Mouse (Mus musculus) liver, postnatal 0 days (tissue): ENCODE measurements around the gene Gm49405. TPM values are rescaled to one million over a fixed set of nuclear protein-coding genes. Genes with fewer than 3 reads are reported as not detected.
"Not testable (repeated sequence)": the region's sequence is repeated elsewhere in the genome, so short reads cannot be mapped to it uniquely, and the experiment has no call there.

Source experiments
- ATAC-seq: fragments of 200-750 bp; cut with Nextera tagmentation; 2 replicates; pipeline ENCODE4 v1.8.0; 2017; ENCODE audit warnings: mild to moderate bottlenecking, moderate library complexity
- DNase-seq: peaks from one replicate; pipeline ENCODE4 v3.0.0-alpha.2; 2016
- H3K27ac ChIP-seq: fragments of 300-500 bp; sonication (generic); 2 replicates; pipeline ENCODE4 v1.5.1; 2014; ENCODE audit warnings: antibody characterized with exemption, moderate library complexity, mild to moderate bottlenecking, low read depth
- H3K27me3 ChIP-seq: fragments of 300-500 bp; sonication (generic); 2 replicates; pipeline ENCODE4 v1.6.1; 2014; ENCODE audit warnings: low read length, control low read depth, mixed read lengths; ENCODE audit not compliant: insufficient read depth
- H3K36me3 ChIP-seq: fragments of 300-500 bp; sonication (generic); replicated peaks from 2 replicates; pipeline ENCODE4 v1.6.1; 2014; ENCODE audit warnings: mild to moderate bottlenecking, control low read depth, low read length, moderate library complexity, mixed read lengths; ENCODE audit not compliant: insufficient read depth
- H3K4me1 ChIP-seq: fragments of 300-500 bp; sonication (generic); 2 replicates; pipeline ENCODE4 v1.6.1; 2014; ENCODE audit warnings: antibody characterized with exemption, mild to moderate bottlenecking, control low read depth; ENCODE audit not compliant: insufficient read depth
- H3K4me2 ChIP-seq: fragments of 300-500 bp; sonication (generic); 2 replicates; pipeline ENCODE4 v1.6.1; 2014; ENCODE audit warnings: low read depth, mild to moderate bottlenecking, low read length, moderate library complexity, mixed read lengths
- H3K4me3 ChIP-seq: fragments of 300-500 bp; sonication (generic); 2 replicates; pipeline ENCODE4 v1.5.1; 2014; ENCODE audit warnings: low read depth, low read length
- H3K9ac ChIP-seq: fragments of 300-500 bp; sonication (generic); replicated peaks from 2 replicates; pipeline ENCODE4 v1.6.1; 2014; ENCODE audit warnings: mild to moderate bottlenecking, moderate library complexity
- H3K9me3 ChIP-seq: fragments of 300-500 bp; sonication (generic); 2 replicates; pipeline ENCODE4 v1.6.1; 2016; ENCODE audit warnings: mild to moderate bottlenecking, control low read depth, low read length, mixed read lengths
- CTCF ChIP-seq: sonication (generic); IDR thresholded peaks from 2 replicates; pipeline ENCODE4 v1.5.1; 2016; ENCODE audit warnings: antibody characterized with exemption, low read depth
- EP300 ChIP-seq: IDR thresholded peaks from 2 replicates; pipeline ENCODE4 v1.6.1; 2016; ENCODE audit warnings: antibody characterized with exemption, low read depth, mild to moderate bottlenecking
- WGBS: fragments of 180-500 bp; shearing (Covaris S2); extraction: QIAGEN DNeasy Blood & Tissue Kit; methylation state at CpG from one replicate; pipeline ENCODE4 v1.1.7; 2014; ENCODE audit not compliant: insufficient replicate concordance; 5-methylcytosine and 5-hydroxymethylcytosine counted together
- polyA plus RNA-seq: library from polyadenylated mRNA; unstranded; fragments of >200 nt; fragmentation: Nextera tagmentation; extraction: Ambion mirVana; gene quantifications from 2 replicates; pipeline ENCODE4 v1.2.1, GENCODE M21; 2015

The Gm49405 gene
- 0.26 and 0.49 TPM in 2 replicates for polyA plus RNA-seq

DNA sequence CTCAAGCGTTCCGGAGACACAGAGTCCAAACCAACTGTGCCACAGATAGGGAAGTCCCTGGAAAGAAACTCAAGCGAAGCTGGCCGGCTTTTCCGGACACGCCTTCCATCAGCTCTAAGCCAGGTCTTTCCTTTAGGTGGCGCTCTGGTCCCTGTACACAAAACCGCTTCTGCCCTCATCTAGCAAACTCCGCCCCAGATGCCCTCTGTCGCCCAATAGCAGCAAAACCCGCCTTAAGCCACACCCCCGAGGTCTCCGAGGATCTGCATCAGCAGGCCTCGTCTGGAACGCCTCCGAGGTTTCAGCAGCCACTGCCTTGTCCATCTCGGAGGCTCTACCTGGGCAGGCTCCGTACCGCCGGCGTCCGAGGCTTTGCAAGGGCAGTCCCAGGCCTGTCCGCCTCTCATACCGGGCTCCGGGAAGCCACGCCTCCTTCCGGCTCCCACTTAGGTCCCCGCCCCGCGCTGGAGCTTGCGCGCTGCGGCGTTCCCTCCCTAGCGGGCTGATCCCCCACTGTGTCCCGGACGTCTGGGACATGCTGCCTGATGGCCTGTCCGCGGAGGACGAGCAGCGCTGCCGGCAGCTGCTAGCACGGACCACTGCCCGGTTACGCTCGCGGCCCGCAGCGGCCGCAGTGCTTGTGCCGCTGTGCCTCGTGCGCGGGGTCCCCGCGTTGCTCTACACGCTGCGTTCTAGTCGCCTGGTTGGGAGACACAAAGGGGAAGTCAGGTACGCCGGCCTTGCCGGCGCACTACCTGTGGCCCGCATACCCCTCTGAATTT, at the start of gene Gm49405, which contains the start of gene Nudt8:
TSS of gene Gm49405 (plus strand) at position 508 of the 782 bp plus-strand sequence.
TSS of gene Nudt8 (plus strand) at position 462 of the 782 bp plus-strand sequence.
- WGBS: under 1% methylated on average over 64 of the region's 64 CpGs
- H3K4me2 ChIP-seq: peak within 1 kb of the TSS; percentile 100
- TF ChIP-seq CTCF: peak; percentile 93
- TF ChIP-seq EP300: no peak

DNA sequence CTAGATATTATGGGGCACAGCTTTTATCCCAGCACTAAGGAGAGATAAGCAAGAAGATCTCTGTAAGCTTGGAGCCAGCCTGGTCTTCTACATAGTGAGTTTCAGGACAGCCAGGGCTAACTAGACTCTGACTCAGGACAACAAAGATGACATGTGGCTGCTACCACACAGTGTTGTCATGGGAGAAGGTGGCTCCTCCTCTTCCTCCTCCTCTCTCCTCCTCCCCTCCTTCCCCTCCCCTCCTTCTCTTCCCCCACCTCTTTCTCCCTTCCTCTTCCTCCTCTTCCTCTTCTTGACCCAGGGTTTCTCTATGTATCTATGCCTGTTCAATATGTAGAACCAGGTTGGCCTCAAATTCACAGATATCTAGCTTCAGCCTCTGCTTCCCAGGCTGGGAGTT, 49.0 kb upstream of the Gm49405 start:
- H3K9me3 ChIP-seq: no peaks in the 10 kb centered on the region
- H3K27me3 ChIP-seq: no peaks in the 10 kb centered on the region
- no peak overlapping the region; the same call in 1 of the 2 replicates for H3K27ac ChIP-seq
- TF ChIP-seq EP300: no peak
- no peak for TF ChIP-seq CTCF
- no peak overlapping the region for H3K9ac ChIP-seq
- H3K4me3 ChIP-seq: no peak overlapping the region
- no peak for ATAC-seq
- H3K4me2 ChIP-seq: no peak overlapping the region
- H3K4me1 ChIP-seq: no peaks in the 10 kb centered on the region
- H3K36me3 ChIP-seq: peaks cover 24% of the 10 kb centered on the region
- DNase-seq: no peak

More for the DNA sequence above, at the start of gene Gm49405, which contains the start of gene Nudt8:
- no peaks in the 10 kb centered on the region for H3K9me3 ChIP-seq
- peak; percentile 92 for ATAC-seq
- H3K27me3 ChIP-seq: no peaks in the 10 kb centered on the region
- H3K4me1 ChIP-seq: peaks cover 14% of the 10 kb centered on the region
- peak; percentile 97 for DNase-seq
- peak within 1 kb of the TSS; percentile 97 for H3K27ac ChIP-seq
- peak within 1 kb of the TSS; percentile 83 for H3K9ac ChIP-seq
- 0 out of 2 replicates have a peak, but pooled peaks cover 4% of the 10 kb centered on the region for H3K36me3 ChIP-seq
- peak within 1 kb of the TSS; percentile 80 for H3K4me3 ChIP-seq

DNA sequence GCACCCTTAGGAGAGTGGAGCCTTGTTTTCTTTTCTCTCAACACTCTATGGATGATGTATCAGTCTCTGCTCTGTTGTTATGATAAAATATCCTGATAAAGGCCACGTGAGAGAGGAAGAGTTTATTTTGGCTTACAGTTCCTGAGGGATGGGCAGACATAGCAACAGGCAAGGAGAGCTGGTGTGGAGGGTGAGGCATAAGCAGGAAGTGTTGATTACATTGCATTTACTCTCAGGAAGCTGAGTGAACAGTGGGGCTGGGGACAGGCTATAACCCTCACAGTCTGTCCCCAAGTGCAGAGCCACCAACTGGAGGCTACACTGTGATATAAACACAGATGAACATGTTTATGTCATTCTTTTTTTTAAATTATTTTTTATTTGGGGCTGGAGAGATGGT, 48.3 kb upstream of the Gm49405 start:
- 33% methylated on average over 1 of the region's 1 CpGs for WGBS
- Histone ChIP-seq H3K9ac (no peak overlapping the region), H3K27me3 (no peaks in the 10 kb centered on the region), H3K27ac (no peak overlapping the region; the same call in 1 of the 2 replicates), H3K36me3 (peaks cover 21% of the 10 kb centered on the region), H3K9me3 (no peaks in the 10 kb centered on the region), H3K4me3 (no peak overlapping the region), H3K4me1 (no peaks in the 10 kb centered on the region), H3K4me2 (no peak overlapping the region)
- ATAC-seq: no peak
- TF ChIP-seq CTCF (no peak), EP300 (no peak)
- DNase-seq: no peak

DNA sequence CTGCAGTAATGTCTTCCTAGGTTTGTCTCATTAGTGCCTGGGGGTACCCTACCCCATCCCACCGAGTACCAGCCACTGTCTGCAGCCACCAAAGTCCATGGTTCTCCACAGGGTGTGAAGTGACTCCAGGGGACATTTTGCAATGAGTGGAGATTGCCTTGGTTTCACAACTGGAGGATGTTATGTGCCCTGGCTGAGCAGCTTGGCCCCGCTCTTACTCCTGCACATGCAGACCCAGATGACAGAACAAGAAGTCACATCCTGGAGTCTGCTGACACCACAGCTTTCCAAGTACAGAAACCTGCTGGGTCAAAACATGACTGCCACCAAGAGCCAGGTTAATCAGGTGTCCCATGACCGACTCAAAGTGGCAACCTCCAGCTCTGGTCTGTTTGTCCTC, 45.4 kb upstream of the Gm49405 start:
- Histone ChIP-seq H3K9me3 (no peaks in the 10 kb centered on the region), H3K27me3 (no peaks in the 10 kb centered on the region), H3K4me3 (no peak overlapping the region), H3K36me3 (no peaks in the 10 kb centered on the region), H3K4me2 (no peak overlapping the region), H3K27ac (no peak overlapping the region), H3K9ac (no peak overlapping the region), H3K4me1 (no peaks in the 10 kb centered on the region)
- WGBS: 78% methylated on average over 3 of the region's 3 CpGs
- DNase-seq (no peak), ATAC-seq (0 out of 2 replicates have a peak, but pooled peaks have one; percentile 29)
- TF ChIP-seq EP300 (no peak), CTCF (no peak)

DNA sequence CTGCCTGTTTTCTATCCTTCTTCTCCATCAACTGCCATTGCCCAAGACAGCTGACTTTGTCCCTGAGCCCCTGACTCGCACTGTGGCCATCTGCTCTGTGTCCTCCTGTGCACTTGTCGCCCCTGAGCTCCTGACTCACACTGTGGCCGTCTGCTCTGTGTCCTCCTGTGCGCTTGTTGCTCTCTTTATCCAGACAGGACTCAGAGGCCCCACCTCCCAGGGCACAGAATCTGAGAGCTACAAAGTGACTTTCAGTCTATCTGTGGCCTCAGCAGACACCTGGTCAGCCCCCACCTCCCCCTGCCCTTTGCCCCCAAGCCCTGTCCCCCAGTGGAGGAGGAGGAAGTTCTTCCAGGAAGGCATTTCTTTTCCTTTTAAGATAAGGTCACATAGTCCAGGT, 44.6 kb upstream of the Gm49405 start:
- H3K4me3 ChIP-seq: no peak overlapping the region
- H3K27ac ChIP-seq: no peak overlapping the region
- no peaks in the 10 kb centered on the region for H3K27me3 ChIP-seq
- no peak for TF ChIP-seq EP300
- no peak overlapping the region for H3K9ac ChIP-seq
- ATAC-seq (no peak), DNase-seq (no peak)
- no peak overlapping the region for H3K4me2 ChIP-seq
- no peaks in the 10 kb centered on the region for H3K36me3 ChIP-seq
- WGBS: 51% methylated on average over 4 of the region's 4 CpGs
- no peaks in the 10 kb centered on the region for H3K9me3 ChIP-seq
- H3K4me1 ChIP-seq: no peaks in the 10 kb centered on the region

- ATAC-seq, H3K9ac ChIP-seq, H3K9me3 ChIP-seq, H3K27ac ChIP-seq, H3K4me3 ChIP-seq, DNase-seq, H3K4me2 ChIP-seq, H3K4me1 ChIP-seq, H3K27me3 ChIP-seq, H3K36me3 ChIP-seq: not testable (repeated sequence)
- 83% methylated on average over 5 of the region's 5 CpGs for WGBS
Measured at GRCm38 (mm10) chr19:3957296-3958036, 43.0 kb upstream of the Gm49405 start.
